Mouse (Mus musculus): ENCODE data around the gene Timm10.

- TF ChIP-seq CTCF (IDR thresholded peaks at IDR 0.05; ENCODE audit: low read depth, low read length): peak; percentile 47
- no peak for TF ChIP-seq TAL1 (conservative IDR thresholded peaks at IDR 0.05; ENCODE audit: low read depth, low read length)
- TF ChIP-seq GATA1 (IDR thresholded peaks at IDR 0.05; ENCODE audit: borderline replicate concordance, low read length): no peak
- no peak for TF ChIP-seq POLR2AphosphoS5 (IDR thresholded peaks at IDR 0.05; ENCODE audit: insufficient replicate concordance, low read depth, low read length)
- no peak for TF ChIP-seq GATA2 (IDR thresholded peaks at IDR 0.05; ENCODE audit: borderline replicate concordance, low read depth, low read length)
Measured at GRCm38 (mm10) chr2:84865616-84866571, 39.1 kb downstream of the Timm10 start.

All from G1E (cell line).